Mouse (Mus musculus) forebrain, embryonic 10.5 days (tissue): ENCODE results near the gene Jhy. TPM values are rescaled to one million over a fixed set of nuclear protein-coding genes. Genes with fewer than 3 reads are reported as not detected.
A peak's percentile ranks its signal among the peaks of the same experiment; 100 is the strongest.

ENCODE experiments used
- DNase-seq: peaks from one replicate; pipeline ENCODE4 v3.0.0-alpha.2; 2017; ENCODE audit warnings: low spot score; ENCODE audit errors: extremely low spot score
- H3K27ac ChIP-seq: fragments of 300-500 bp; sonication (generic); 2 replicates; pipeline ENCODE4 v1.5.1; 2016; ENCODE audit warnings: mild to moderate bottlenecking
- H3K27me3 ChIP-seq: fragments of 300-500 bp; sonication (generic); 2 replicates; pipeline ENCODE4 v1.6.1; 2016; ENCODE audit warnings: mild to moderate bottlenecking; ENCODE audit not compliant: poor library complexity, severe bottlenecking
- H3K36me3 ChIP-seq: fragments of 300-500 bp; sonication (generic); replicated peaks from 2 replicates; pipeline ENCODE4 v1.6.1; 2016; ENCODE audit warnings: mild to moderate bottlenecking, moderate library complexity
- H3K4me1 ChIP-seq: fragments of 300-500 bp; sonication (generic); 2 replicates; pipeline ENCODE4 v1.6.1; 2016
- H3K4me3 ChIP-seq: fragments of 300-500 bp; sonication (generic); 2 replicates; pipeline ENCODE4 v1.5.1; 2016; ENCODE audit warnings: mild to moderate bottlenecking, moderate library complexity
- H3K9me3 ChIP-seq: fragments of 300-500 bp; sonication (generic); 2 replicates; pipeline ENCODE4 v1.6.1; 2016; ENCODE audit warnings: mild to moderate bottlenecking, moderate library complexity
- WGBS: fragments of 180-500 bp; shearing (Covaris S2); methylation state at CpG from one replicate; pipeline ENCODE4 v1.1.7; 2016; 5-methylcytosine and 5-hydroxymethylcytosine counted together
- polyA plus RNA-seq: library from polyadenylated mRNA; unstranded; fragments of >200 nt; fragmentation: Nextera tagmentation; extraction: Ambion mirVana; gene quantifications from 2 replicates; pipeline ENCODE4 v1.2.1, GENCODE M21; 2016

Gene Jhy
- polyA plus RNA-seq = 0.12 and 0.26 TPM in 2 replicates

GRCm38 (mm10) chr9:40963586-40964417, at the start of gene Jhy:
Gene Jhy (minus strand): TSS chr9:40964118.
- peaks cover 71% of the 10 kb centered on the region for H3K27me3 ChIP-seq
- DNase-seq = peak; percentile 40
- H3K9me3 ChIP-seq = no peaks in the 10 kb centered on the region; the same call in 1 of the 2 replicates
- peak within 1 kb of the TSS; percentile 68 for H3K4me3 ChIP-seq
- peaks cover 16% of the 10 kb centered on the region for H3K4me1 ChIP-seq
- WGBS = under 1% methylated on average over 51 of the region's 51 CpGs
- H3K36me3 ChIP-seq = no peaks in the 10 kb centered on the region
- H3K27ac ChIP-seq = peak within 1 kb of the TSS; percentile 82

GRCm38 (mm10) chr9:41012456-41012855, 48.5 kb upstream of the Jhy start:
- Histone ChIP-seq H3K27me3 (0 out of 2 replicates have a peak, but pooled peaks cover 4% of the 10 kb centered on the region), H3K4me1 (peaks cover 52% of the 10 kb centered on the region), H3K9me3 (no peaks in the 10 kb centered on the region), H3K36me3 (no peaks in the 10 kb centered on the region), H3K4me3 (peak overlapping the region; percentile 25; the same call in 1 of the 2 replicates), H3K27ac (peak overlapping the region; percentile 83; the same call in 1 of the 2 replicates)
- 71% methylated on average over 5 of the region's 5 CpGs for WGBS
- no peak for DNase-seq

GRCm38 (mm10) chr9:41011512-41012436, 47.9 kb upstream of the Jhy start:
- Histone ChIP-seq H3K9me3 (no peaks in the 10 kb centered on the region), H3K27ac (peak overlapping the region; percentile 83; the same call in 1 of the 2 replicates), H3K36me3 (no peaks in the 10 kb centered on the region), H3K4me1 (peaks cover 59% of the 10 kb centered on the region), H3K27me3 (0 out of 2 replicates have a peak, but pooled peaks cover 4% of the 10 kb centered on the region), H3K4me3 (peak overlapping the region; percentile 25; the same call in 1 of the 2 replicates)
- WGBS = 50% methylated on average over 13 of the region's 13 CpGs
- peak; percentile 36 for DNase-seq

- peak overlapping the region; percentile 58; the same call in 1 of the 2 replicates for H3K27ac ChIP-seq
- peaks cover 39% of the 10 kb centered on the region for H3K4me1 ChIP-seq
- no peaks in the 10 kb centered on the region for H3K9me3 ChIP-seq
- no peak overlapping the region for H3K4me3 ChIP-seq
- DNase-seq = no peak
- H3K27me3 ChIP-seq = 0 out of 2 replicates have a peak, but pooled peaks cover 4% of the 10 kb centered on the region
- WGBS = 7% methylated on average over 1 of the region's 1 CpGs
- no peaks in the 10 kb centered on the region for H3K36me3 ChIP-seq
Measured at GRCm38 (mm10) chr9:41007785-41008184, 43.9 kb upstream of the Jhy start.

GRCm38 (mm10) chr9:41004415-41004814, 40.5 kb upstream of the Jhy start, which contains the start of gene Crtam:
Gene Crtam (minus strand): TSS chr9:41004628.
- DNase-seq = no peak
- Histone ChIP-seq H3K4me3 (no peak within 1 kb of the TSS), H3K9me3 (no peaks in the 10 kb centered on the region), H3K36me3 (no peaks in the 10 kb centered on the region), H3K4me1 (peaks cover 23% of the 10 kb centered on the region), H3K27ac (0 out of 2 replicates have a peak within 1 kb of the TSS, but pooled peaks have one; percentile 18), H3K27me3 (no peaks in the 10 kb centered on the region)
- WGBS = 77% methylated on average over 4 of the region's 4 CpGs

- no peak for DNase-seq
- Histone ChIP-seq H3K27ac (no peak overlapping the region), H3K27me3 (no peaks in the 10 kb centered on the region), H3K4me3 (no peak overlapping the region), H3K36me3 (no peaks in the 10 kb centered on the region), H3K9me3 (no peaks in the 10 kb centered on the region), H3K4me1 (peaks cover 12% of the 10 kb centered on the region)
- 88% methylated on average over 7 of the region's 7 CpGs for WGBS
Measured at GRCm38 (mm10) chr9:40997116-40997779, 33.3 kb upstream of the Jhy start.

- peaks cover 11% of the 10 kb centered on the region for H3K4me1 ChIP-seq
- WGBS = 85% methylated on average over 5 of the region's 5 CpGs
- DNase-seq = no peak
- no peaks in the 10 kb centered on the region for H3K9me3 ChIP-seq
- no peaks in the 10 kb centered on the region for H3K36me3 ChIP-seq
- no peaks in the 10 kb centered on the region for H3K27me3 ChIP-seq
- H3K4me3 ChIP-seq = no peak overlapping the region
- H3K27ac ChIP-seq = peak overlapping the region; percentile 35; the same call in 1 of the 2 replicates
Measured at GRCm38 (mm10) chr9:40994075-40994474, 30.2 kb upstream of the Jhy start.

- WGBS = 92% methylated on average over 6 of the region's 6 CpGs
Measured at GRCm38 (mm10) chr9:40991511-40991910, 27.6 kb upstream of the Jhy start.

GRCm38 (mm10) chr9:40989940-40990588, 26.1 kb upstream of the Jhy start:
- Histone ChIP-seq H3K27me3 (no peaks in the 10 kb centered on the region), H3K4me1 (peaks cover 11% of the 10 kb centered on the region), H3K36me3 (no peaks in the 10 kb centered on the region), H3K4me3 (no peak overlapping the region), H3K9me3 (no peaks in the 10 kb centered on the region), H3K27ac (peak overlapping the region; percentile 72)
- DNase-seq = peak; percentile 37
- 48% methylated on average over 4 of the region's 4 CpGs for whole genome bisulfite sequencing

More at GRCm38 (mm10) chr9:40991511-40991910, 27.6 kb upstream of the Jhy start:
- DNase-seq = no peak
- no peaks in the 10 kb centered on the region for H3K36me3 ChIP-seq
- H3K4me1 ChIP-seq = peaks cover 11% of the 10 kb centered on the region
- H3K27me3 ChIP-seq = no peaks in the 10 kb centered on the region
- no peak overlapping the region for H3K27ac ChIP-seq
- H3K4me3 ChIP-seq = no peak overlapping the region
- H3K9me3 ChIP-seq = no peaks in the 10 kb centered on the region

GRCm38 (mm10) chr9:40984313-40984712, 20.4 kb upstream of the Jhy start:
- Histone ChIP-seq H3K4me3 (no peak overlapping the region), H3K9me3 (no peaks in the 10 kb centered on the region), H3K27me3 (no peaks in the 10 kb centered on the region; the same call in none of the 2 replicates), H3K27ac (no peak overlapping the region), H3K36me3 (no peaks in the 10 kb centered on the region), H3K4me1 (no peaks in the 10 kb centered on the region)
- no peak for DNase-seq
- 75% methylated on average over 3 of the region's 3 CpGs for WGBS

- H3K4me3 ChIP-seq = no peak overlapping the region
- no peaks in the 10 kb centered on the region for H3K9me3 ChIP-seq
- no peak for DNase-seq
- H3K27me3 ChIP-seq = no peaks in the 10 kb centered on the region; the same call in none of the 2 replicates
- no peaks in the 10 kb centered on the region for H3K36me3 ChIP-seq
- 86% methylated on average over 3 of the region's 3 CpGs for WGBS
- H3K4me1 ChIP-seq = no peaks in the 10 kb centered on the region
- H3K27ac ChIP-seq = no peak overlapping the region
Measured at GRCm38 (mm10) chr9:40983758-40984157, 19.8 kb upstream of the Jhy start.
